15 mouse cellular contexts compared by ENCODE assay signal in genomic region chr11:102898408-102898807, GRCm38 (mm10). TPM values are rescaled to one million over a fixed set of nuclear protein-coding genes. Genes with fewer than 3 reads are reported as not detected.
DNase-seq lines count a peak whose midpoint lies in the region; ATAC-seq and TF ChIP-seq lines count a peak whose summit lies in the region.
"Had no signal": no experiment of that assay in that cellular context is flagged by ENCODE, and none has a peak within 500 bp of the region (broad histone marks: within the 10 kb centered on the region; RNA-seq: fewer than 3 reads in every experiment).

No protein-coding gene starts in this region.

- peak; percentile 49 to 72 for DNase-seq in frontal cortex, postnatal 10 days (ENCODE audit: low spot score in 2 of 2)
- DNase-seq in frontal cortex, postnatal 25 days (ENCODE audit: low spot score in 2 of 2) = no peak
- no peak for DNase-seq in neural tube, embryonic 10.5 days (ENCODE audit: extremely low spot score, low spot score)
- DNase-seq in hindbrain, postnatal 0 days (ENCODE audit: low spot score) = peak; percentile 86
- DNase-seq in lung, adult 2 months = no peak
- no peak for DNase-seq in lung, postnatal 4 days
- no peak for DNase-seq in urinary bladder, postnatal 14 days (ENCODE audit: low spot score)
- DNase-seq: heart, adult 18-20 months; lung, postnatal 14 days had no signal

- TF ChIP-seq CTCF in hindbrain, postnatal 0 days (IDR thresholded peaks at IDR 0.05; ENCODE audit: low read depth) = no peak
- TF ChIP-seq CTCF in lung, adult 2 months (IDR thresholded peaks at IDR 0.05; ENCODE audit: insufficient read depth, low read length) = no peak

- no peaks in the 10 kb centered on the region for H3K9me3 ChIP-seq in neural tube, embryonic 13.5 days
- H3K9me3 ChIP-seq in hindbrain, postnatal 0 days (ENCODE audit: low read length) = no peaks in the 10 kb centered on the region

- no peaks in the 10 kb centered on the region for H3K36me3 ChIP-seq in neural tube, embryonic 13.5 days
- H3K36me3 ChIP-seq in hindbrain, postnatal 0 days (ENCODE audit: insufficient read depth, low read length) = no peaks in the 10 kb centered on the region

- H3K4me2 ChIP-seq in neural tube, embryonic 13.5 days = no peak overlapping the region
- no peak overlapping the region for H3K4me2 ChIP-seq in hindbrain, postnatal 0 days (ENCODE audit: low read depth, low read length)

- H3K4me1 ChIP-seq in neural tube, embryonic 13.5 days (replicated peaks) = peaks cover under 1% of the 10 kb centered on the region
- peaks cover 7% of the 10 kb centered on the region; the same call in 1 of the 2 replicates for H3K4me1 ChIP-seq in hindbrain, postnatal 0 days (ENCODE audit: insufficient read depth, low read length)
- H3K4me1 ChIP-seq in lung, adult 2 months (ENCODE audit: control insufficient read depth, insufficient read depth, low read length) = no peaks in the 10 kb centered on the region

- no peak for TF ChIP-seq POLR2A in lung, adult 2 months (IDR thresholded peaks at IDR 0.05; ENCODE audit: borderline replicate concordance, extremely low read depth, low read depth, low read length)

- H3K27me3 ChIP-seq in neural tube, embryonic 13.5 days = peaks cover 77% of the 10 kb centered on the region
- H3K27me3 ChIP-seq in hindbrain, postnatal 0 days (ENCODE audit: insufficient read depth, low read length) = peaks cover 15% of the 10 kb centered on the region
- H3K27me3 ChIP-seq: Patski had no signal

- peak; percentile 55; the same call in 1 of the 2 replicates for ATAC-seq in neural tube, embryonic 13.5 days (ENCODE audit: low read depth)
- ATAC-seq in hindbrain, postnatal 0 days = peak; percentile 94
- ATAC-seq: intestine, postnatal 0 days; Patski had no signal

- H3K9ac ChIP-seq in neural tube, embryonic 13.5 days = no peak overlapping the region
- no peak overlapping the region for H3K9ac ChIP-seq in hindbrain, postnatal 0 days (replicated peaks; ENCODE audit: low read length)

- no peak overlapping the region for H3K27ac ChIP-seq in neural tube, embryonic 13.5 days (replicated peaks)
- H3K27ac ChIP-seq in hindbrain, postnatal 0 days = peak overlapping the region; percentile 65; the same call in 1 of the 2 replicates

- H3K4me3 ChIP-seq in neural tube, embryonic 13.5 days = no peak overlapping the region
- no peak overlapping the region for H3K4me3 ChIP-seq in hindbrain, postnatal 0 days (ENCODE audit: low read length)
- no peak overlapping the region for H3K4me3 ChIP-seq in lung, adult 2 months (replicated peaks; ENCODE audit: extremely low read depth, low read depth, low read length)

- 65% methylated on average over 9 of the region's 9 CpGs for WGBS in neural tube, embryonic 13.5 days
- 24% methylated on average over 9 of the region's 9 CpGs for WGBS in hindbrain, postnatal 0 days
- 76% methylated on average over 9 of the region's 9 CpGs for WGBS in lung, adult 2 months

RNA-seq across cellular contexts. Expression of gene Gfap, which starts 2.3 kb away (rescaled TPM):
- polyA plus RNA-seq in neural tube, embryonic 13.5 days (2015; fragmentation: Nextera tagmentation; extraction: Ambion mirVana) = 0.11 and 0.24 TPM in 2 replicates
- total RNA-seq in hindbrain, postnatal 0 days (2014; rRNA removed) = 79.1 and 105 TPM in 2 replicates
- polyA plus RNA-seq in hindbrain, postnatal 0 days (2015; fragmentation: Nextera tagmentation; extraction: Ambion mirVana) = 74.4 and 89.2 TPM in 2 replicates
- 0.15 and 0.24 TPM in 2 replicates for polyA plus RNA-seq in lung, adult 2 months (2012; rRNA removed)

RNA-seq across cellular contexts. Expression of gene Fam187a, which starts 13.4 kb away (rescaled TPM):
- polyA plus RNA-seq in neural tube, embryonic 13.5 days (2015; fragmentation: Nextera tagmentation; extraction: Ambion mirVana) = not detected in 2 replicates
- not detected in 2 replicates for total RNA-seq in hindbrain, postnatal 0 days (2014; rRNA removed)
- polyA plus RNA-seq in hindbrain, postnatal 0 days (2015; fragmentation: Nextera tagmentation; extraction: Ambion mirVana) = not detected in 2 replicates
- 0.11 and 0.19 TPM in 2 replicates for polyA plus RNA-seq in lung, adult 2 months (2012; rRNA removed)
- total RNA-seq: adrenal gland, postnatal 4 days; heart, adult 18-20 months had no signal
- polyA plus RNA-seq: embryonic facial prominence, embryonic 14.5 days; intestine, postnatal 0 days; neural tube, embryonic 11.5 days had no signal

RNA-seq across cellular contexts. Expression of gene Ccdc103, which starts 17.4 kb away (rescaled TPM):
- 0.89 and 0.91 TPM in 2 replicates for polyA plus RNA-seq in neural tube, embryonic 13.5 days (2015; fragmentation: Nextera tagmentation; extraction: Ambion mirVana)
- 0.25 and 0.31 TPM in 2 replicates for total RNA-seq in hindbrain, postnatal 0 days (2014; rRNA removed)
- polyA plus RNA-seq in hindbrain, postnatal 0 days (2015; fragmentation: Nextera tagmentation; extraction: Ambion mirVana) = 2.2 and 2.4 TPM in 2 replicates
- polyA plus RNA-seq in lung, adult 2 months (2012; rRNA removed) = 1.00 and 1.3 TPM in 2 replicates
- total RNA-seq: heart, adult 18-20 months had no signal

RNA-seq across cellular contexts. Expression of gene Eftud2, which starts 17.6 kb away (rescaled TPM):
- polyA plus RNA-seq in neural tube, embryonic 13.5 days (2015; fragmentation: Nextera tagmentation; extraction: Ambion mirVana) = 134 TPM in 2 replicates
- total RNA-seq in hindbrain, postnatal 0 days (2014; rRNA removed) = 63.8 and 70.8 TPM in 2 replicates
- polyA plus RNA-seq in hindbrain, postnatal 0 days (2015; fragmentation: Nextera tagmentation; extraction: Ambion mirVana) = 104 and 106 TPM in 2 replicates
- polyA plus RNA-seq in lung, adult 2 months (2012; rRNA removed) = 74.5 and 77.7 TPM in 2 replicates

RNA-seq across cellular contexts. Expression of gene Kif18b, which starts 26.5 kb away (rescaled TPM):
- 1.7 and 2.5 TPM in 2 replicates for polyA plus RNA-seq in neural tube, embryonic 13.5 days (2015; fragmentation: Nextera tagmentation; extraction: Ambion mirVana)
- total RNA-seq in hindbrain, postnatal 0 days (2014; rRNA removed) = 9.2 and 11.7 TPM in 2 replicates
- polyA plus RNA-seq in hindbrain, postnatal 0 days (2015; fragmentation: Nextera tagmentation; extraction: Ambion mirVana) = 1.9 and 2.1 TPM in 2 replicates
- 0.61 and 0.99 TPM in 2 replicates for polyA plus RNA-seq in lung, adult 2 months (2012; rRNA removed)

Comparison
In these comparisons a context has a peak if more than half of its experiments do, and no peak if none do; other contexts are left out.
1. DNase-seq: peak in frontal cortex, postnatal 10 days (2 of 2) and hindbrain, postnatal 0 days (single experiment); none in frontal cortex, postnatal 25 days (0 of 2), neural tube, embryonic 10.5 days (single experiment), lung, adult 2 months (single experiment), lung, postnatal 4 days (0 of 2) and urinary bladder, postnatal 14 days (single experiment).
2. RNA of gene Gfap, which starts 2.3 kb away (polyA plus RNA-seq): 74.4 to 89.2 TPM in hindbrain, postnatal 0 days; 0.11 to 0.24 TPM in neural tube, embryonic 13.5 days and 0.15 to 0.24 TPM in lung, adult 2 months; every median in the first group is over 10 times any median in the second.